Mouse (Mus musculus) heart, embryonic 16.5 days (tissue): Measurements from ENCODE around the gene Cldn20. TPM values are rescaled to one million over a fixed set of nuclear protein-coding genes. Genes with fewer than 3 reads are reported as not detected.

Source experiments
- ATAC-seq: fragments of 200-750 bp; cut with Nextera tagmentation; replicated peaks from 2 replicates; pipeline ENCODE4 v1.8.0; 2017; ENCODE audit warnings: moderate number of reproducible peaks; ENCODE audit not compliant: insufficient read depth, low FRiP score; ENCODE audit errors: extremely low read depth
- H3K27ac ChIP-seq: fragments of 300-500 bp; sonication (generic); 2 replicates; pipeline ENCODE4 v1.5.1; 2014; ENCODE audit warnings: mild to moderate bottlenecking, low read length, control low read depth, moderate library complexity
- H3K27me3 ChIP-seq: fragments of 300-500 bp; sonication (generic); 2 replicates; pipeline ENCODE4 v1.6.1; 2014; ENCODE audit warnings: low read length, mixed read lengths; ENCODE audit not compliant: control insufficient read depth, insufficient read depth
- H3K36me3 ChIP-seq: fragments of 300-500 bp; sonication (generic); 2 replicates; pipeline ENCODE4 v1.6.1; 2014; ENCODE audit not compliant: control insufficient read depth, insufficient read depth
- H3K4me1 ChIP-seq: fragments of 300-500 bp; sonication (generic); 2 replicates; pipeline ENCODE4 v1.6.1; 2014; ENCODE audit warnings: low read length, mixed read lengths; ENCODE audit not compliant: control insufficient read depth, insufficient read depth
- H3K4me2 ChIP-seq: fragments of 300-500 bp; sonication (generic); 2 replicates; pipeline ENCODE4 v1.6.1; 2014; ENCODE audit warnings: low read depth, mild to moderate bottlenecking, control low read depth, low read length
- H3K4me3 ChIP-seq: fragments of 300-500 bp; sonication (generic); 2 replicates; pipeline ENCODE4 v1.5.1; 2014; ENCODE audit warnings: mild to moderate bottlenecking, control low read depth, low read length
- H3K9ac ChIP-seq: fragments of 300-500 bp; sonication (generic); 2 replicates; pipeline ENCODE4 v1.6.1; 2014; ENCODE audit warnings: low read length, control low read depth
- H3K9me3 ChIP-seq: fragments of 300-500 bp; sonication (generic); replicated peaks from 2 replicates; pipeline ENCODE4 v1.6.1; 2016; ENCODE audit warnings: low read length; ENCODE audit not compliant: control insufficient read depth
- WGBS: fragments of 180-500 bp; shearing (Covaris S2); extraction: QIAGEN DNeasy Blood & Tissue Kit; methylation state at CpG from one replicate; pipeline ENCODE4 v1.1.7; 2014; 5-methylcytosine and 5-hydroxymethylcytosine counted together
- polyA plus RNA-seq: library from polyadenylated mRNA; unstranded; fragments of >200 nt; fragmentation: Nextera tagmentation; extraction: Ambion mirVana; gene quantifications from 2 replicates; pipeline ENCODE4 v1.2.1, GENCODE M21; 2015

Gene Cldn20
- polyA plus RNA-seq = 0.30 TPM in 1 of 2 replicates, not detected in the other

- Histone ChIP-seq H3K27me3 (no peaks in the 10 kb centered on the region), H3K4me1 (peaks cover 3% of the 10 kb centered on the region; the same call in 1 of the 2 replicates), H3K9me3 (no peaks in the 10 kb centered on the region), H3K4me3 (no peak within 1 kb of the TSS), H3K9ac (no peak within 1 kb of the TSS), H3K27ac (no peak within 1 kb of the TSS), H3K4me2 (no peak within 1 kb of the TSS), H3K36me3 (peaks cover 5% of the 10 kb centered on the region; the same call in 1 of the 2 replicates)
- no peak for ATAC-seq
- WGBS = 78% methylated on average over 4 of the region's 4 CpGs
Measured at GRCm38 (mm10) chr17:3532254-3532653, at the start of gene Cldn20. Gene Cldn20, plus strand, starts transcription at chr17:3532554.

- H3K4me1 ChIP-seq = no peaks in the 10 kb centered on the region
Measured at GRCm38 (mm10) chr17:3483091-3483490, 49.3 kb upstream of the Cldn20 start.

GRCm38 (mm10) chr17:3485851-3486250 is 46.5 kb upstream of the Cldn20 start:
- H3K4me1 ChIP-seq = no peaks in the 10 kb centered on the region
- H3K4me2 ChIP-seq = no peak overlapping the region
- ATAC-seq = no peak
- no peaks in the 10 kb centered on the region for H3K9me3 ChIP-seq
- WGBS = 74% methylated on average over 7 of the region's 7 CpGs
- no peak overlapping the region for H3K9ac ChIP-seq
- no peaks in the 10 kb centered on the region for H3K36me3 ChIP-seq
- no peaks in the 10 kb centered on the region for H3K27me3 ChIP-seq
- no peak overlapping the region for H3K4me3 ChIP-seq
- no peak overlapping the region for H3K27ac ChIP-seq

More at GRCm38 (mm10) chr17:3483091-3483490, 49.3 kb upstream of the Cldn20 start:
- Histone ChIP-seq H3K4me3 (no peak overlapping the region), H3K9ac (no peak overlapping the region), H3K36me3 (no peaks in the 10 kb centered on the region), H3K9me3 (no peaks in the 10 kb centered on the region), H3K27ac (no peak overlapping the region), H3K4me2 (no peak overlapping the region), H3K27me3 (no peaks in the 10 kb centered on the region)
- no peak for ATAC-seq
- WGBS = 82% methylated on average over 8 of the region's 8 CpGs

- no peaks in the 10 kb centered on the region for H3K27me3 ChIP-seq
- H3K27ac ChIP-seq = no peak overlapping the region
- 89% methylated on average over 4 of the region's 4 CpGs for WGBS
- H3K4me2 ChIP-seq = no peak overlapping the region
- H3K4me1 ChIP-seq = no peaks in the 10 kb centered on the region
- H3K36me3 ChIP-seq = no peaks in the 10 kb centered on the region
- ATAC-seq = no peak
- H3K4me3 ChIP-seq = no peak overlapping the region
- no peaks in the 10 kb centered on the region for H3K9me3 ChIP-seq
- H3K9ac ChIP-seq = no peak overlapping the region
Measured at GRCm38 (mm10) chr17:3487211-3487610, 45.1 kb upstream of the Cldn20 start.

GRCm38 (mm10) chr17:3487721-3488601 is 44.4 kb upstream of the Cldn20 start:
- no peaks in the 10 kb centered on the region for H3K27me3 ChIP-seq
- 75% methylated on average over 12 of the region's 12 CpGs for WGBS
- H3K4me3 ChIP-seq = no peak overlapping the region
- no peak overlapping the region for H3K27ac ChIP-seq
- H3K4me2 ChIP-seq = no peak overlapping the region
- H3K36me3 ChIP-seq = no peaks in the 10 kb centered on the region
- H3K9me3 ChIP-seq = no peaks in the 10 kb centered on the region
- H3K9ac ChIP-seq = no peak overlapping the region
- no peaks in the 10 kb centered on the region for H3K4me1 ChIP-seq
- ATAC-seq = no peak

GRCm38 (mm10) chr17:3490216-3490895 is 42.0 kb upstream of the Cldn20 start:
- Histone ChIP-seq H3K36me3 (no peaks in the 10 kb centered on the region), H3K9me3 (no peaks in the 10 kb centered on the region), H3K4me3 (no peak overlapping the region), H3K4me2 (no peak overlapping the region), H3K27ac (no peak overlapping the region), H3K27me3 (no peaks in the 10 kb centered on the region), H3K9ac (no peak overlapping the region), H3K4me1 (no peaks in the 10 kb centered on the region)
- ATAC-seq = no peak
- WGBS = 79% methylated on average over 11 of the region's 11 CpGs

- no peaks in the 10 kb centered on the region for H3K4me1 ChIP-seq
- WGBS = 51% methylated on average over 5 of the region's 5 CpGs
- no peaks in the 10 kb centered on the region for H3K36me3 ChIP-seq
- no peak overlapping the region for H3K4me2 ChIP-seq
- H3K27ac ChIP-seq = no peak overlapping the region
- H3K4me3 ChIP-seq = no peak overlapping the region
- H3K9ac ChIP-seq = no peak overlapping the region
- ATAC-seq = no peak
- no peaks in the 10 kb centered on the region for H3K27me3 ChIP-seq
- H3K9me3 ChIP-seq = no peaks in the 10 kb centered on the region
Measured at GRCm38 (mm10) chr17:3491065-3491464, 41.3 kb upstream of the Cldn20 start.

GRCm38 (mm10) chr17:3491667-3492066 is 40.7 kb upstream of the Cldn20 start:
- H3K27me3 ChIP-seq = no peaks in the 10 kb centered on the region
- H3K4me3 ChIP-seq = no peak overlapping the region
- no peak for ATAC-seq
- no peak overlapping the region for H3K4me2 ChIP-seq
- no peak overlapping the region for H3K9ac ChIP-seq
- 74% methylated on average over 6 of the region's 6 CpGs for WGBS
- no peaks in the 10 kb centered on the region for H3K9me3 ChIP-seq
- H3K27ac ChIP-seq = no peak overlapping the region
- no peaks in the 10 kb centered on the region for H3K36me3 ChIP-seq
- H3K4me1 ChIP-seq = no peaks in the 10 kb centered on the region

GRCm38 (mm10) chr17:3495576-3495975 is 36.8 kb upstream of the Cldn20 start:
- Histone ChIP-seq H3K9me3 (no peaks in the 10 kb centered on the region), H3K4me2 (no peak overlapping the region), H3K4me3 (no peak overlapping the region), H3K4me1 (no peaks in the 10 kb centered on the region), H3K9ac (no peak overlapping the region), H3K36me3 (no peaks in the 10 kb centered on the region), H3K27ac (no peak overlapping the region), H3K27me3 (no peaks in the 10 kb centered on the region)
- no peak for ATAC-seq
- 77% methylated on average over 2 of the region's 2 CpGs for WGBS
